Mouse (Mus musculus): ENCODE measurements around the gene Sla2. TPM values are rescaled to one million over a fixed set of nuclear protein-coding genes. Genes with fewer than 3 reads are reported as not detected.
A peak's percentile ranks its signal among the peaks of the same experiment; 100 is the strongest.

The Sla2 gene
- total RNA-seq, 1 experiment from 2014 or later: 11.2 TPM

GRCm38 (mm10) chr2:156882431-156883001, 4.5 kb downstream of the Sla2 start:
- ATAC-seq (replicated peaks in 1 of 2; ENCODE audit: insufficient read depth in 1 of 2, low FRiP score in 2 of 2, low TSS enrichment in 1 of 2, low read depth in 1 of 2, poor library complexity in 2 of 2, severe bottlenecking in 2 of 2): peak in 1 of 2 experiments; percentile 9; a peak in 1 of 4 replicates

DNA sequence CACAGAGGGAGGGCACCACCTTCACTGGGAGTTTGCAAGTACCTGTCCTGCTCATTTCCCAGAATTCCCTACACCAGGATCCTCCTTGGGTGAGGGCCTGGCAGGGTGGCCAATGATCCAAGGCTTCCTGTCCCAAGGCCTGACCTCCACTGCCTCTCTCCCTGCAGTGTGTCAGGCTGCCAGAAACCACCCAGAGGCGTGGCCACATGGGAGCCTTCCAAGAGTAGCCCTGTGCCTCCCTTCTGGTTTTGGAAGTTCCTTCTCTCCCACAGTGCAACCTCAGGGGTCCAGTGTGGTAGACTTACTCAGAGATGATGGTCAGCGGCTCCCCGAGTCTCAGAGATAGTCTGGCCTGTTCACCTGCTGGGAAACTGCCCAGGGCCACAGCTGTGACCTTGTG, 7.5 kb downstream of the Sla2 start:
- no peak for ATAC-seq (replicated peaks in 1 of 2; ENCODE audit: insufficient read depth in 1 of 2, low FRiP score in 2 of 2, low TSS enrichment in 1 of 2, low read depth in 1 of 2, poor library complexity in 2 of 2, severe bottlenecking in 2 of 2)

DNA sequence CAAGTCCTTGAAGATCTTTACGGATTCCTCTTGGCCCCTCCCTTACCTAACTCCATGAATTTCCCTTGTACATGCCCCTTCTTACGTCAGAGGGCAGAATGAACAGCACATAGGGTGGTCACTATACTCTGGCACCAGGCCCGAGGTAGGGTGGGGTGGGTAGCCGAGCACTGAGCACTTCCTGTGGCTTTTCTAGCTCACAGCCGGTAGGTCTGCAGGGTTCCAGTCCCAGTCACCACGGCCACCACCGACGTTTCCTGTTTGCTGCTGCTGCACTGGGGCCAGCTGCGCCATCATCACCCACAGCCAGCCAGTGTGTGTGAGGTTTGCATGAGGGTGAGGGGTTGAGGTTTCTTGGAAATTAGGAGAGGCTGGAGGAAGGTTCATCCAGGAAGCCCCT, 9.3 kb downstream of the Sla2 start:
- ATAC-seq (replicated peaks in 1 of 2; ENCODE audit: insufficient read depth in 1 of 2, low FRiP score in 2 of 2, low TSS enrichment in 1 of 2, low read depth in 1 of 2, poor library complexity in 2 of 2, severe bottlenecking in 2 of 2): peak; percentile 79 to 86

- no peak for ATAC-seq (replicated peaks in 1 of 2; ENCODE audit: insufficient read depth in 1 of 2, low FRiP score in 2 of 2, low TSS enrichment in 1 of 2, low read depth in 1 of 2, poor library complexity in 2 of 2, severe bottlenecking in 2 of 2)
Measured at GRCm38 (mm10) chr2:156874760-156875510, 12.1 kb downstream of the Sla2 start.

DNA sequence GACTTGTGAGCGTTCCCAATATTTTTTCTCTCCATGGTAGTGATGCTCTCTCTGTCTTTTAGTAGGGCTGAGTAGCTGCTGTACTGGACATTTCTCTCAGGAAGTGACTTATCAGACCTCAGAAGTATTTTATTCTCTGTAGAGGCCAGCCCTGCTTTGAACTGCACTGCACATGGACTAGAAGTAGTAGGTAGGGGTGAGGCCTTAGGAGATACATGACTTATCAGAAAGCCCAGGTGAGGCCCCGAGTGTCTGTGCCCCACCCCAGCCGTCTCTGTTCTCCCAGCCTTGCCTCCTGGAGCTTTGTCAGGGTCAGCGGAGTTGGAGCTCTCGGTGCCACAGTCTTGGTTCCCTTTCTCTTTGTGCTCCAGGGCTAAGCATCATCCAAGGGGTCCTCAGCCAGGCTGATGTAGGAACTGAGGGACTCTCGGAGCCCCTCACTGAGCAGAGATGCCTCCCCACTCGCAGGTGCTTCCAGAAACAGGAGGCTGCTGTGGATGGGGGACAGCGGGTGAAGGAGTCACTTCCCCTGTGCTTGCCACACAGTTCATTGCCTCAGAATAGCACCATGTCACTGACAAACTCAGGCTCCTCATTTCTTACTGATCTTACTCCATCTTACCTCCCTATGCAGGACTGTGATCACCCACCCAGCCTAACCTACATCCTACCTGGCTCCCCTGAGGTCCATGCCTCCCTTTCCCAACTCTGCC, 12.8 kb downstream of the Sla2 start:
- ATAC-seq (replicated peaks in 1 of 2; ENCODE audit: insufficient read depth in 1 of 2, low FRiP score in 2 of 2, low TSS enrichment in 1 of 2, low read depth in 1 of 2, poor library complexity in 2 of 2, severe bottlenecking in 2 of 2): no peak

DNA sequence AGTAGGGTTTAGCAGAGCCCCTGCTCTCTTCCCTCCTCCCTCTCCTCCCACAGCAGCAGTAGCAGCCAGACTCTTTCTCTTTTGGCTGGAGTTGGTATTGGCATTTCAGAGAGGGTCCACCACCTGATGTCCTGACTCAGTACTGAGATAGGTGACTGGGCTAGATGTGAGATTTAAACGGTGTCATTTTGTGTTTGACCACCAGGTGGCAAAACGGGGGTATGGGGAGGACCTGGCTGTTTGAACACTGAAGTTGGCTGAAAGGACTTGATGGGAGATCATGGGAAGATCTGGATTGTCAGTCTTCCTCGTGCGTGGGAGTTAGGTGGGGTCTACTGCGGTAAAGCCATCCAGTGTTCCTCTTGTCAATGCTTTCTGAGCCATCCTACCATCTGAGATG, 13.4 kb downstream of the Sla2 start:
- 0 out of 4 replicates have a peak, but pooled peaks have one; percentile 34 for ATAC-seq (replicated peaks in 1 of 2; ENCODE audit: insufficient read depth in 1 of 2, low FRiP score in 2 of 2, low TSS enrichment in 1 of 2, low read depth in 1 of 2, poor library complexity in 2 of 2, severe bottlenecking in 2 of 2)

- no peak for ATAC-seq (replicated peaks in 1 of 2; ENCODE audit: insufficient read depth in 1 of 2, low FRiP score in 2 of 2, low TSS enrichment in 1 of 2, low read depth in 1 of 2, poor library complexity in 2 of 2, severe bottlenecking in 2 of 2)
Measured at GRCm38 (mm10) chr2:156870519-156870918, 16.5 kb downstream of the Sla2 start.

DNA sequence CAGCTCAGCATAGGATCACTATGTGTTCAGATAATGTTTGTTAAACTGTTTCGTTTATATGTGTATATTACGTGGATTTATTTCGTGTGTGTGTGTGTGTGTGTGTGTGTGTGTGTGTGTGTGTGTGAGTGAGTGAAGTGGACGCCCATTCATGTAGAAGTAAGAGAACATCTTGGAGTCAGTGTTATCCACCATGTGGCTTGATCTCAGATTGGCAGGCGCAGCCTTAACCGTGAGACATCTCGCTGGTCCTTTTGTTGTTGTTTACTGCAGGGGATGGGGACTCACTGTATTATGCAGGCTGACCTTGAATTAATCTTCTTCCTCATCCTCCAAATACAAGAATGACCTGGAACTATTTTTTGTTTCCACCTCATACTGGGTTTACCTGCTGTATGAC, 17.4 kb downstream of the Sla2 start:
- ATAC-seq (replicated peaks in 1 of 2; ENCODE audit: insufficient read depth in 1 of 2, low FRiP score in 2 of 2, low TSS enrichment in 1 of 2, low read depth in 1 of 2, poor library complexity in 2 of 2, severe bottlenecking in 2 of 2): no peak

DNA sequence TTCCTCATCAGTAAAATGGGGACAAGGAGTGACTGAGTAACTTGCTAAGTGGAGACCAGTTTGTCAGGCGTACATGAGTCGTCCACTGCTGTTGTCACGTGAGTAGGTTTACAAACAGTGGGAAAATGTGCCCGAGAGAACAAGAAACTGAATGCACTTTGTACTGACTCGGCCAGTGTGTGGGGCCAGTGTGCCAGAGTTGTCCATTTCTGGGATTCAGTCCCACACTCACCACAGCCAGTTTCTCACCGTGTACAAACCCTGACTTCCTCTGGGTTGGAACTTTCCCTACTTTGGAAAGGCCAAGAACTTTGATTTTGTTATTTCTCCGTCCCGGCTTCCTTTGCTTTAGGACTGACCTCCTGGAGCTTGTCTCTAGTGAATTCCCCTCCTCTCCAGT, 18.0 kb downstream of the Sla2 start:
- no peak for ATAC-seq (replicated peaks in 1 of 2; ENCODE audit: insufficient read depth in 1 of 2, low FRiP score in 2 of 2, low TSS enrichment in 1 of 2, low read depth in 1 of 2, poor library complexity in 2 of 2, severe bottlenecking in 2 of 2)

GRCm38 (mm10) chr2:156864481-156864880, 22.5 kb downstream of the Sla2 start:
- no peak for ATAC-seq (replicated peaks in 1 of 2; ENCODE audit: insufficient read depth in 1 of 2, low FRiP score in 2 of 2, low TSS enrichment in 1 of 2, low read depth in 1 of 2, poor library complexity in 2 of 2, severe bottlenecking in 2 of 2)

GRCm38 (mm10) chr2:156863487-156864160, 23.4 kb downstream of the Sla2 start:
- ATAC-seq (replicated peaks in 1 of 2; ENCODE audit: insufficient read depth in 1 of 2, low FRiP score in 2 of 2, low TSS enrichment in 1 of 2, low read depth in 1 of 2, poor library complexity in 2 of 2, severe bottlenecking in 2 of 2): peak; percentile 48 to 63

- ATAC-seq (replicated peaks in 1 of 2; ENCODE audit: insufficient read depth in 1 of 2, low FRiP score in 2 of 2, low TSS enrichment in 1 of 2, low read depth in 1 of 2, poor library complexity in 2 of 2, severe bottlenecking in 2 of 2): peak; percentile 88 to 90
Measured at GRCm38 (mm10) chr2:156862772-156863486, 24.1 kb downstream of the Sla2 start, which contains the start of gene Rab5if. Gene Rab5if (plus strand): TSS chr2:156863128.

GRCm38 (mm10) chr2:156862041-156862717, 24.8 kb downstream of the Sla2 start:
- no peak for ATAC-seq (replicated peaks in 1 of 2; ENCODE audit: insufficient read depth in 1 of 2, low FRiP score in 2 of 2, low TSS enrichment in 1 of 2, low read depth in 1 of 2, poor library complexity in 2 of 2, severe bottlenecking in 2 of 2)

DNA sequence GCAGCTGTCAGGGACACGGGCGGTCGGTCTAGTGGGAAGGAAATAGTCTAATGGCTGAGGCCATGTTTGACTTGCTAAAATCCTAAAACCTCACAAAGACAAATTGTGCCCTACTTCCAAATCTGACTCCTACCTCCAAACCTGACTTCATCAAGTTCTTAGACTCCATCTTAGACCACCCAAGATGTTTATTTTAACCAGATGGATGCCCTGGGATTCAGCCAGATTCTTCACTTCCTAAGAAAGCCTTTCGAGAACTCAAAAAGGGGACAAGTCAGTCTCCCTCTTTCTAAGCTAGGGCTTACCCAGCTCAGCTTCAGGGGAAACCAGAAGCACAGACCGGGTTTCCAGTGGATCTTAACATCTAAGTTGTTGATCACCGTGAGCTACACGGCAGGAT, 28.3 kb downstream of the Sla2 start:
- ATAC-seq (replicated peaks in 1 of 2; ENCODE audit: insufficient read depth in 1 of 2, low FRiP score in 2 of 2, low TSS enrichment in 1 of 2, low read depth in 1 of 2, poor library complexity in 2 of 2, severe bottlenecking in 2 of 2): no peak

DNA sequence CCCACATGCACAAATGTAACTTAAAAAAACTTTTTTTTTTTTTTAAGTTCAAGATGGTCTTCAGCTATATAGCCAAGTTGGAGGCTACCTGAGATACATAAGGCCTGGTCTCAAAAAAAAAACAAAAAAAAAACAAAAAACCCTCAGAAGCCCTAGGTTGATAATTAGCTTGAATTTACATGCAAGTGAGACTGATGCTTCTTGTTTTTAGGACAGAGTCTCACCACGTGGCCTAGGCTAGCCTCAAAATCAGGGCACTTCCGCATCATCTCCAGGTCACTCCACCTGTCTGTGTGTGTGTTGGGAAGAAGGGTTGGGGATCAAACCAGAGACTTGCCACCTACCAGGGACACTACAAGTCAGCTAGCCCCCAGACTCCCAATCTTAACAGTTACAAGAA, 29.2 kb downstream of the Sla2 start, which contains the start of gene 4930518I15Rik:
Gene 4930518I15Rik (minus strand): TSS at position 112 of the 400 bp plus-strand sequence.
- ATAC-seq (replicated peaks in 1 of 2; ENCODE audit: insufficient read depth in 1 of 2, low FRiP score in 2 of 2, low TSS enrichment in 1 of 2, low read depth in 1 of 2, poor library complexity in 2 of 2, severe bottlenecking in 2 of 2): no peak

DNA sequence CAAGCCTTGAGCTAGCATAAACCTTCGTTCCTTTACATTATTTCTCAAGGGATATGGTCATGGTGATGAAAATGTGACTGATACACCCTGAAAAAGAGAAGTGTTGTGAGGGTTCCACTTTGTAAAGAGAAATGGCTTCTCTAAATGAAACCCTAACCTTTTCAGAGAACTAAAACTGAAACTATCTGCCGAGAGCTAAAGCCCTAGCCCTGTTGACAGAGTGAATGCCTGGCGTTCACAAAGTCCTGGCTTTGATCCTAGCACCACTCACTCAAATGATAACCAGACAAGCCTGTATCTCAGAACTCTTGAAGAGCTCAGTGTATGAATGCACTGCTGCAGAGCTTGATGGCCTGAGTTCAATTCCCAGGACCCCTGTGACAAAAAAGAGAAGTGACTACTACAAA, 29.6 kb downstream of the Sla2 start:
- ATAC-seq (replicated peaks in 1 of 2; ENCODE audit: insufficient read depth in 1 of 2, low FRiP score in 2 of 2, low TSS enrichment in 1 of 2, low read depth in 1 of 2, poor library complexity in 2 of 2, severe bottlenecking in 2 of 2): peak; percentile 23 to 41; a peak in 1 of 4 replicates

GRCm38 (mm10) chr2:156856311-156856710, 30.7 kb downstream of the Sla2 start:
- no peak for ATAC-seq (replicated peaks in 1 of 2; ENCODE audit: insufficient read depth in 1 of 2, low FRiP score in 2 of 2, low TSS enrichment in 1 of 2, low read depth in 1 of 2, poor library complexity in 2 of 2, severe bottlenecking in 2 of 2)
